Mouse (Mus musculus) thymus, postnatal 10 days (tissue): ENCODE data around the gene Fam120c.
"Not testable (repeated sequence)": the region's sequence is repeated elsewhere in the genome, so short reads cannot be mapped to it uniquely, and the experiment has no call there.

ENCODE experiments used
- DNase-seq, 2 experiments: peaks; one replicate each; pipeline ENCODE4 v3.0.0; 2021; ENCODE audit warnings: low spot score in 2 of 2

Gene Fam120c

GRCm38 (mm10) chrX:151343761-151344500 lies at the start of gene Fam120c:
Gene Fam120c, plus strand, starts transcription at chrX:151344175.
- peak; percentile 81 for DNase-seq

GRCm38 (mm10) chrX:151298329-151298728 lies 45.6 kb upstream of the Fam120c start:
- DNase-seq = no peak

GRCm38 (mm10) chrX:151313732-151314131 lies 30.2 kb upstream of the Fam120c start:
- DNase-seq = peak in 1 of 2 experiments; percentile 8

- no peak for DNase-seq
Observed at GRCm38 (mm10) chrX:151333615-151334014, 10.4 kb upstream of the Fam120c start.

- no peak for DNase-seq
Observed at GRCm38 (mm10) chrX:151337804-151338203, 6.2 kb upstream of the Fam120c start.

- peak; percentile 55 for DNase-seq
Observed at GRCm38 (mm10) chrX:151344501-151344984, 568 bp downstream of the Fam120c start.

GRCm38 (mm10) chrX:151345333-151346125 lies 1.6 kb downstream of the Fam120c start:
- no peak for DNase-seq

- no peak for DNase-seq
Observed at GRCm38 (mm10) chrX:151347278-151347677, 3.3 kb downstream of the Fam120c start.

GRCm38 (mm10) chrX:151349322-151349721 lies 5.3 kb downstream of the Fam120c start:
- DNase-seq = no peak

GRCm38 (mm10) chrX:151418801-151419200 lies 74.8 kb downstream of the Fam120c start:
- no peak for DNase-seq

- no peak for DNase-seq
Observed at GRCm38 (mm10) chrX:151420791-151421190, 76.8 kb downstream of the Fam120c start.

- DNase-seq = no peak
Observed at GRCm38 (mm10) chrX:151443637-151444036, 99.7 kb downstream of the Fam120c start.

- no peak for DNase-seq
Observed at GRCm38 (mm10) chrX:151444189-151444588, 100.2 kb downstream of the Fam120c start.

- DNase-seq = no peak
Observed at GRCm38 (mm10) chrX:151488128-151488527, 144.2 kb downstream of the Fam120c start.

GRCm38 (mm10) chrX:151493269-151493668 lies 149.3 kb downstream of the Fam120c start:
- not testable (repeated sequence) for DNase-seq

GRCm38 (mm10) chrX:151496596-151496995 lies 152.6 kb downstream of the Fam120c start:
- DNase-seq = no peak

- DNase-seq = no peak
Observed at GRCm38 (mm10) chrX:151508536-151508935, 164.6 kb downstream of the Fam120c start.

- no peak for DNase-seq
Observed at GRCm38 (mm10) chrX:151509906-151510305, 165.9 kb downstream of the Fam120c start.

- DNase-seq = no peak
Observed at GRCm38 (mm10) chrX:151513066-151513465, 169.1 kb downstream of the Fam120c start.

GRCm38 (mm10) chrX:151513694-151514093 lies 169.7 kb downstream of the Fam120c start:
- no peak for DNase-seq

- no peak for DNase-seq
Observed at GRCm38 (mm10) chrX:151518181-151518580, 174.2 kb downstream of the Fam120c start.

- DNase-seq = no peak
Observed at GRCm38 (mm10) chrX:151520127-151520457, 176.1 kb downstream of the Fam120c start.
